ENCODE assay signal across 11 mouse cellular contexts in genomic region chr17:31487433-31488060, GRCm38 (mm10). TPM values are rescaled to one million over a fixed set of nuclear protein-coding genes. Genes with fewer than 3 reads are reported as not detected.
DNase-seq lines count a peak whose midpoint lies in the region; ATAC-seq and TF ChIP-seq lines count a peak whose summit lies in the region.
"Had no signal": no experiment of that assay in that cellular context is flagged by ENCODE, and none has a peak within 500 bp of the region (broad histone marks: within the 10 kb centered on the region; RNA-seq: fewer than 3 reads in every experiment).

No protein-coding gene starts in this region.

- WGBS in liver, postnatal 0 days (ENCODE audit: insufficient replicate concordance): 46% methylated on average over 6 of the region's 6 CpGs
- WGBS in hindbrain, postnatal 0 days: 23% methylated on average over 6 of the region's 6 CpGs
- 29% methylated on average over 6 of the region's 6 CpGs for WGBS in kidney, embryonic 16.5 days
- 17% methylated on average over 6 of the region's 6 CpGs for WGBS in midbrain, embryonic 16.5 days
- 66% methylated on average over 6 of the region's 6 CpGs for WGBS in cerebellum, adult 2 months

- no peak for DNase-seq in liver, postnatal 0 days
- no peak for DNase-seq in liver
- DNase-seq in hindbrain, postnatal 0 days (ENCODE audit: low spot score): no peak
- DNase-seq in cerebellum, adult 2 months: no peak
- no peak for DNase-seq in right cerebral cortex, postnatal 4 days
- DNase-seq: adrenal gland, postnatal 10 days; thymus, adult 18-20 months had no signal

- TF ChIP-seq EP300 in liver, postnatal 0 days (IDR thresholded peaks at IDR 0.05; ENCODE audit: low read depth): no peak

- no peak overlapping the region for H3K4me2 ChIP-seq in liver, postnatal 0 days (ENCODE audit: low read depth, low read length)
- H3K4me2 ChIP-seq in hindbrain, postnatal 0 days (ENCODE audit: low read depth, low read length): no peak overlapping the region
- H3K4me2 ChIP-seq in kidney, embryonic 16.5 days (replicated peaks; ENCODE audit: low read depth, low read length): no peak overlapping the region
- H3K4me2 ChIP-seq in midbrain, embryonic 16.5 days (ENCODE audit: low read length): no peak overlapping the region

- H3K4me3 ChIP-seq in liver, postnatal 0 days (ENCODE audit: low read depth, low read length): no peak overlapping the region
- no peak overlapping the region for H3K4me3 ChIP-seq in hindbrain, postnatal 0 days (ENCODE audit: low read length)
- no peak overlapping the region for H3K4me3 ChIP-seq in kidney, embryonic 16.5 days (ENCODE audit: low read length)
- no peak overlapping the region for H3K4me3 ChIP-seq in midbrain, embryonic 16.5 days (ENCODE audit: low read depth, low read length)
- H3K4me3 ChIP-seq in cerebellum, adult 2 months (replicated peaks; ENCODE audit: insufficient read depth, low read depth, low read length): no peak overlapping the region
- H3K4me3 ChIP-seq: limb, embryonic 10.5 days had no signal

- TF ChIP-seq CTCF in liver, postnatal 0 days (IDR thresholded peaks at IDR 0.05; ENCODE audit: low read depth): no peak
- no peak for TF ChIP-seq CTCF in hindbrain, postnatal 0 days (IDR thresholded peaks at IDR 0.05; ENCODE audit: low read depth)
- no peak for TF ChIP-seq CTCF in cerebellum, adult 2 months (IDR thresholded peaks at IDR 0.05; ENCODE audit: borderline replicate concordance, insufficient read depth, low read depth, low read length)

- H3K36me3 ChIP-seq in liver, postnatal 0 days (replicated peaks; ENCODE audit: insufficient read depth, low read length): no peaks in the 10 kb centered on the region
- no peaks in the 10 kb centered on the region for H3K36me3 ChIP-seq in hindbrain, postnatal 0 days (ENCODE audit: insufficient read depth, low read length)
- H3K36me3 ChIP-seq in kidney, embryonic 16.5 days (ENCODE audit: insufficient read depth, low read length): no peaks in the 10 kb centered on the region
- no peaks in the 10 kb centered on the region for H3K36me3 ChIP-seq in midbrain, embryonic 16.5 days (ENCODE audit: control insufficient read depth, insufficient read depth, low read length)
- H3K36me3 ChIP-seq: limb, embryonic 10.5 days had no signal

- no peak for ATAC-seq in liver, postnatal 0 days
- ATAC-seq in hindbrain, postnatal 0 days: no peak
- 0 out of 2 replicates have a peak, but pooled peaks have one; percentile 31 for ATAC-seq in kidney, embryonic 16.5 days (ENCODE audit: low FRiP score, low TSS enrichment)
- ATAC-seq in midbrain, embryonic 16.5 days: no peak

- no peak overlapping the region for H3K27ac ChIP-seq in liver, postnatal 0 days (ENCODE audit: low read depth)
- peak overlapping the region; percentile 62; the same call in 1 of the 2 replicates for H3K27ac ChIP-seq in hindbrain, postnatal 0 days
- H3K27ac ChIP-seq in kidney, embryonic 16.5 days (ENCODE audit: low read length): no peak overlapping the region
- peak overlapping the region; percentile 6 for H3K27ac ChIP-seq in midbrain, embryonic 16.5 days (ENCODE audit: low read length)
- H3K27ac ChIP-seq in cerebellum, adult 2 months (ENCODE audit: insufficient read depth, low read length): no peak overlapping the region
- H3K27ac ChIP-seq: macrophage had no signal

- H3K9me3 ChIP-seq in liver, postnatal 0 days (ENCODE audit: low read length): no peaks in the 10 kb centered on the region
- no peaks in the 10 kb centered on the region for H3K9me3 ChIP-seq in hindbrain, postnatal 0 days (ENCODE audit: low read length)
- no peaks in the 10 kb centered on the region for H3K9me3 ChIP-seq in kidney, embryonic 16.5 days (ENCODE audit: low read length)
- no peaks in the 10 kb centered on the region for H3K9me3 ChIP-seq in midbrain, embryonic 16.5 days (replicated peaks; ENCODE audit: control insufficient read depth, low read length, poor library complexity, severe bottlenecking)
- H3K9me3 ChIP-seq: limb, embryonic 10.5 days had no signal

- no peaks in the 10 kb centered on the region for H3K4me1 ChIP-seq in liver, postnatal 0 days (ENCODE audit: insufficient read depth)
- H3K4me1 ChIP-seq in hindbrain, postnatal 0 days (ENCODE audit: insufficient read depth, low read length): no peaks in the 10 kb centered on the region
- peaks cover 3% of the 10 kb centered on the region; the same call in 1 of the 2 replicates for H3K4me1 ChIP-seq in kidney, embryonic 16.5 days (ENCODE audit: insufficient read depth, low read length)
- 0 out of 2 replicates have a peak, but pooled peaks cover 5% of the 10 kb centered on the region for H3K4me1 ChIP-seq in midbrain, embryonic 16.5 days (ENCODE audit: control insufficient read depth, insufficient read depth, low read length)
- H3K4me1 ChIP-seq in cerebellum, adult 2 months (ENCODE audit: control insufficient read depth, insufficient read depth, low read length): peaks cover 2% of the 10 kb centered on the region; the same call in 1 of the 2 replicates

- 0 out of 2 replicates have a peak overlapping the region, but pooled peaks have one; percentile 21 for H3K9ac ChIP-seq in liver, postnatal 0 days (replicated peaks)
- no peak overlapping the region for H3K9ac ChIP-seq in hindbrain, postnatal 0 days (replicated peaks; ENCODE audit: low read length)
- no peak overlapping the region for H3K9ac ChIP-seq in kidney, embryonic 16.5 days (replicated peaks; ENCODE audit: low read length)
- H3K9ac ChIP-seq in midbrain, embryonic 16.5 days (ENCODE audit: low read depth, low read length): no peak overlapping the region

- no peak for TF ChIP-seq POLR2A in cerebellum, adult 2 months (IDR thresholded peaks at IDR 0.05; ENCODE audit: borderline replicate concordance, insufficient read depth, low read length)

- no peaks in the 10 kb centered on the region for H3K27me3 ChIP-seq in liver, postnatal 0 days (ENCODE audit: insufficient read depth, low read length)
- H3K27me3 ChIP-seq in hindbrain, postnatal 0 days (ENCODE audit: insufficient read depth, low read length): no peaks in the 10 kb centered on the region
- H3K27me3 ChIP-seq in kidney, embryonic 16.5 days (ENCODE audit: insufficient read depth, low read length): no peaks in the 10 kb centered on the region
- H3K27me3 ChIP-seq in midbrain, embryonic 16.5 days (ENCODE audit: control insufficient read depth, insufficient read depth, low read depth, low read length): no peaks in the 10 kb centered on the region
- no peaks in the 10 kb centered on the region for H3K27me3 ChIP-seq in cerebellum, adult 2 months (ENCODE audit: control insufficient read depth, insufficient read depth, low read length)

RNA-seq across cellular contexts. Expression of gene Wdr4, which starts 32.2 kb away (rescaled TPM):
- 8.9 and 10.0 TPM in 2 replicates for polyA plus RNA-seq in liver, postnatal 0 days (2015; fragmentation: Nextera tagmentation; extraction: Ambion mirVana)
- 50.9 and 56.5 TPM in 2 replicates for total RNA-seq in hindbrain, postnatal 0 days (2014; rRNA removed)
- polyA plus RNA-seq in hindbrain, postnatal 0 days (2015; fragmentation: Nextera tagmentation; extraction: Ambion mirVana): 26.3 and 26.8 TPM in 2 replicates
- polyA plus RNA-seq in kidney, embryonic 16.5 days (2015; fragmentation: Nextera tagmentation; extraction: Ambion mirVana): 51.6 and 57.8 TPM in 2 replicates
- 38.5 and 43.7 TPM in 2 replicates for polyA plus RNA-seq in midbrain, embryonic 16.5 days (2015; fragmentation: Nextera tagmentation; extraction: Ambion mirVana)
- 25.1 and 25.4 TPM in 2 replicates for polyA plus RNA-seq in cerebellum, adult 2 months (2012; rRNA removed)

RNA-seq across cellular contexts. Expression of gene Ndufv3, which starts 32.4 kb away (rescaled TPM):
- 213 and 215 TPM in 2 replicates for polyA plus RNA-seq in liver, postnatal 0 days (2015; fragmentation: Nextera tagmentation; extraction: Ambion mirVana)
- total RNA-seq in hindbrain, postnatal 0 days (2014; rRNA removed): 226 and 267 TPM in 2 replicates
- polyA plus RNA-seq in hindbrain, postnatal 0 days (2015; fragmentation: Nextera tagmentation; extraction: Ambion mirVana): 562 and 575 TPM in 2 replicates
- 262 and 271 TPM in 2 replicates for polyA plus RNA-seq in kidney, embryonic 16.5 days (2015; fragmentation: Nextera tagmentation; extraction: Ambion mirVana)
- 400 and 424 TPM in 2 replicates for polyA plus RNA-seq in midbrain, embryonic 16.5 days (2015; fragmentation: Nextera tagmentation; extraction: Ambion mirVana)
- 421 and 446 TPM in 2 replicates for polyA plus RNA-seq in cerebellum, adult 2 months (2012; rRNA removed)

Comparison
In these comparisons a context has a peak if more than half of its experiments do, and no peak if none do; other contexts are left out.
1. H3K27ac ChIP-seq: peak in hindbrain, postnatal 0 days (single experiment) and midbrain, embryonic 16.5 days (single experiment); none in liver, postnatal 0 days (single experiment), kidney, embryonic 16.5 days (single experiment) and cerebellum, adult 2 months (single experiment).